Mouse (Mus musculus) small intestine, adult 2 months (tissue): ENCODE data around the gene Ppp1r3f. TPM values are rescaled to one million over a fixed set of nuclear protein-coding genes. Genes with fewer than 3 reads are reported as not detected.

Experiments used
- H3K27ac ChIP-seq: fragments of 200-500 bp; 2 replicates; pipeline ENCODE4 v1.5.1; 2012; ENCODE audit warnings: low read depth, low read length, control low read depth, inconsistent platforms; ENCODE audit not compliant: insufficient read depth
- H3K27me3 ChIP-seq: fragments of 200-500 bp; 2 replicates; pipeline ENCODE4 v1.6.1; 2012; ENCODE audit warnings: mild to moderate bottlenecking, moderate library complexity, low read length, inconsistent platforms; ENCODE audit not compliant: control insufficient read depth, insufficient read depth
- H3K36me3 ChIP-seq: fragments of 200-500 bp; 2 replicates; pipeline ENCODE4 v1.6.1; 2012; ENCODE audit warnings: mild to moderate bottlenecking, low read length, control low read depth, inconsistent platforms; ENCODE audit not compliant: control insufficient read depth, insufficient read depth
- H3K4me1 ChIP-seq: fragments of 200-500 bp; 2 replicates; pipeline ENCODE4 v1.6.1; 2012; ENCODE audit warnings: low read length, inconsistent platforms, mixed read lengths; ENCODE audit not compliant: control insufficient read depth, insufficient read depth, insufficient read length
- H3K4me3 ChIP-seq: fragments of 200-500 bp; 2 replicates; pipeline ENCODE4 v1.5.1; 2012; ENCODE audit warnings: low read depth, mild to moderate bottlenecking, control low read depth, inconsistent platforms, low read length, moderate library complexity
- CTCF ChIP-seq: fragments of 200-500 bp; IDR thresholded peaks from 2 replicates; pipeline ENCODE4 v1.5.1; 2012; ENCODE audit warnings: low read depth, mild to moderate bottlenecking, control low read depth, inconsistent platforms, low read length, moderate library complexity, mixed read lengths; ENCODE audit not compliant: insufficient replicate concordance, insufficient read length; ENCODE audit errors: extremely low read depth
- POLR2A ChIP-seq: fragments of 200-500 bp; IDR thresholded peaks from 2 replicates; pipeline ENCODE4 v1.6.1; 2012; ENCODE audit warnings: low read depth, mild to moderate bottlenecking, control low read depth, inconsistent platforms, low read length, moderate library complexity
- WGBS: fragments of 180-500 bp; shearing (Covaris S2); methylation state at CpG from one replicate; pipeline ENCODE4 v1.1.7; 2018; 5-methylcytosine and 5-hydroxymethylcytosine counted together
- polyA plus RNA-seq: library from polyadenylated mRNA; depleted of rRNA; stranded (reverse); fragments of >200 nt; gene quantifications from 2 replicates; pipeline ENCODE4 v1.2.3, GENCODE M21; 2012

Gene Ppp1r3f
- polyA plus RNA-seq, 1 experiment, result 1.6 TPM

GRCm38 (mm10) chrX:7604879-7605574 lies 30.9 kb upstream of the Ppp1r3f start, which contains the start of gene Ccdc22:
Gene Ccdc22, minus strand, starts transcription at chrX:7605517.
- Histone ChIP-seq H3K4me3 (peak within 1 kb of the TSS; percentile 88), H3K27ac (no peak within 1 kb of the TSS), H3K4me1 (0 out of 2 replicates have a peak, but pooled peaks cover 1% of the 10 kb centered on the region), H3K36me3 (peaks cover 2% of the 10 kb centered on the region; the same call in 1 of the 2 replicates), H3K27me3 (peaks cover 2% of the 10 kb centered on the region; the same call in 1 of the 2 replicates)
- no peak for TF ChIP-seq POLR2A
- 11% methylated on average over 28 of the region's 28 CpGs for WGBS

GRCm38 (mm10) chrX:7604004-7604403 lies 29.9 kb upstream of the Ppp1r3f start:
- TF ChIP-seq CTCF (no peak), POLR2A (no peak)
- WGBS, result 89% methylated on average over 7 of the region's 7 CpGs
- Histone ChIP-seq H3K4me1 (no peaks in the 10 kb centered on the region), H3K27me3 (no peaks in the 10 kb centered on the region), H3K36me3 (peaks cover 5% of the 10 kb centered on the region; the same call in 1 of the 2 replicates), H3K27ac (no peak overlapping the region), H3K4me3 (no peak overlapping the region)

DNA sequence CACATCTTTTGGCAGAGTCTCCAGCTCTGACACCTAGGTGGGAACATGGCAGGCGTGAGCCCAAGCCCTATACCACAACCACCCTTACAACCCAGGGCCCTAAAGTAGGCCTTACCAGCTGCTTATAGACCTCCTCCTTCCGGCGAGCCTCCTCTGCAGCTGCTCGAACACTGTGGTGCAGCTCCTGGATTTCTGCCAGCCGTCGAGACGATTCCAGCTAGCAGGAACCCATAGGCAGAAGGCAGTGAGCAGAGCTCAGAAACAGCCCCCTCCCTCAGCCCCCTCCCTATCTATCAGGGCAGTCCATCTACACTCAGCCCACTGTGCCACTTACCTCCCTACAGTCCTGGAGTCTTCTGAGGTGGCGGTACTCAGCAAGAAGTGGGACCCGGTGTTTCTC lies 21.3 kb upstream of the Ppp1r3f start:
- 88% methylated on average over 9 of the region's 9 CpGs for WGBS
- TF ChIP-seq POLR2A (no peak), CTCF (no peak)

DNA sequence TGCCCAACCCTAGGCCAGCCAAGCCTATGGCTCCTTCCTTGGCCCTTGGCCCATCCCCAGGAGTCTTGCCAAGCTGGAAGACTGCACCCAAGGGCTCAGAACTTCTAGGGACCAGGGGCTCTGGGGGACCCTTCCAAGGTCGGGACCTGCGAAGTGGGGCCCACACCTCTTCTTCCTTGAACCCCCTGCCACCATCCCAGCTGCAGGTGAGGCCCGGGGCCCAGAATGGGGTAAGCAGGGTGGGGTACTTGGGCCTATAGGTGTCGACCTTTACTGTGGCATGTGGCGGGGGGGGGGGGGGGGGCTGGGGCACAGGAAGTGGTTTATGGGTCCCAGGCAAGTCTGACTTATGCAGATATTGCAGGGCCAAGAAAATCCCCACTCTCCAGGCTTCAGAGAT lies 12.3 kb upstream of the Ppp1r3f start:
- Histone ChIP-seq H3K4me3 (no peak overlapping the region), H3K27ac (no peak overlapping the region), H3K4me1 (peaks cover 2% of the 10 kb centered on the region; the same call in 1 of the 2 replicates), H3K36me3 (no peaks in the 10 kb centered on the region), H3K27me3 (no peaks in the 10 kb centered on the region)
- no peak for TF ChIP-seq POLR2A
- TF ChIP-seq CTCF, result no peak
- 85% methylated on average over 5 of the region's 5 CpGs for WGBS

More for the DNA sequence above, 21.3 kb upstream of the Ppp1r3f start:
- H3K27ac ChIP-seq, result no peak overlapping the region
- peaks cover 13% of the 10 kb centered on the region; the same call in 1 of the 2 replicates for H3K36me3 ChIP-seq
- no peak overlapping the region for H3K4me3 ChIP-seq
- peaks cover 6% of the 10 kb centered on the region; the same call in 1 of the 2 replicates for H3K4me1 ChIP-seq
- no peaks in the 10 kb centered on the region for H3K27me3 ChIP-seq

DNA sequence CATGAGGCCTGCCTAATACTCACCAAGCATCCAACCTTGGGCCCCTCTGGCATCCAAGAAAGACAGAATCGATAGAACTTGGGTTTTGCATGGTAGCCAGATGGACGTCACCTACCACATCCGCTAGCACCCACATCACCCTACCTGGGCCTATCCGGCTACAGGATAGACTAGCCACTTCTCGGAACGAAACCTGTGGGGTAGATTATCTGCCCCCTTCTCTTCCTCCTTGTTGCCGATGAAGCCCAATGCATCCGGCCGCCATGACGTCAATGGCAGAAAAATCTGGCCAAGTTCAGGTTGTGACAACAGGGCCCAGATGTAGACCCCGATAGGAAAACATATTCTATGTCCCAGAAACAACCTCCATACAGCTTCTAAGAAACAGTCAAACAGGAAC lies 9.8 kb upstream of the Ppp1r3f start:
- Histone ChIP-seq H3K36me3 (no peaks in the 10 kb centered on the region), H3K4me1 (no peaks in the 10 kb centered on the region), H3K27me3 (no peaks in the 10 kb centered on the region), H3K27ac (no peak overlapping the region), H3K4me3 (no peak overlapping the region)
- TF ChIP-seq POLR2A (no peak), CTCF (no peak)
- 89% methylated on average over 11 of the region's 11 CpGs for WGBS

GRCm38 (mm10) chrX:7581151-7581550 lies 7.1 kb upstream of the Ppp1r3f start:
- 98% methylated on average over 2 of the region's 2 CpGs for WGBS
- Histone ChIP-seq H3K27ac (no peak overlapping the region), H3K4me3 (no peak overlapping the region), H3K36me3 (no peaks in the 10 kb centered on the region), H3K4me1 (no peaks in the 10 kb centered on the region), H3K27me3 (no peaks in the 10 kb centered on the region)
- no peak for TF ChIP-seq POLR2A
- no peak for TF ChIP-seq CTCF

DNA sequence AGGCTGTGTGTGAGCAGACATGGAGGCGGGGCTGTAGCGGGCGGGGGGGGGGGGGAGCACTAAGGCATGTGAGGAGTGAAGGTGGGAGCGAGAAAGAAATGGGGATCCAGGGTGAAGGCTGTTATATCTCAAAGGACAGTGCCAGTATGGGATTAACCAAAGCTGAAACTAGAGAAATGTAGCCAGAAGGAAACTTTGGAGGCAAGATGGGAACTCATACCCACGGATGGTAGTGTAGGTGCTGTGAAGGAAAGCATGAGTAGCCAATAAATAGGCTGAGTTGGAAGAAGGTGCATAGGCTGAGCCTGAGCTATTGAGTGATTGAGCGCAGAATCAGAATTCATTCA lies 775 bp upstream of the Ppp1r3f start:
- peak overlapping the region; percentile 96 for H3K4me3 ChIP-seq
- TF ChIP-seq CTCF (no peak), POLR2A (no peak)
- peaks cover 12% of the 10 kb centered on the region for H3K4me1 ChIP-seq
- 11% methylated on average over 6 of the region's 6 CpGs for WGBS
- no peak overlapping the region for H3K27ac ChIP-seq
- H3K36me3 ChIP-seq, result no peaks in the 10 kb centered on the region
- H3K27me3 ChIP-seq, result no peaks in the 10 kb centered on the region
